Mouse (Mus musculus): ENCODE data around the gene Sult1c1. TPM values are rescaled to one million over a fixed set of nuclear protein-coding genes. Genes with fewer than 3 reads are reported as not detected.
"Not testable (repeated sequence)": the region's sequence is repeated elsewhere in the genome, so short reads cannot be mapped to it uniquely, and the experiment has no call there.

The Sult1c1 gene
- 1.5 and 3.6 TPM in 2 replicates for polyA plus RNA-seq (2014; fragmentation: Nextera tagmentation; extraction: Ambion mirVana)

GRCm38 (mm10) chr17:53990574-53990973, at the start of gene Sult1c1:
TSS of gene Sult1c1 (minus strand) at chr17:53990674.
- Histone ChIP-seq H3K4me3 (ENCODE audit: low read depth, low read length) (no peak within 1 kb of the TSS), H3K4me1 (ENCODE audit: control insufficient read depth, insufficient read depth, low read length) (no peaks in the 10 kb centered on the region), H3K9ac (ENCODE audit: low read depth, low read length) (no peak within 1 kb of the TSS), H3K36me3 (ENCODE audit: control insufficient read depth, insufficient read depth, low read length) (no peaks in the 10 kb centered on the region), H3K4me2 (ENCODE audit: low read depth, low read length) (no peak within 1 kb of the TSS), H3K27ac (replicated peaks; ENCODE audit: low read depth, low read length) (no peak within 1 kb of the TSS), H3K27me3 (replicated peaks; ENCODE audit: control insufficient read depth, insufficient read depth, low read length) (no peaks in the 10 kb centered on the region), H3K9me3 (ENCODE audit: control insufficient read depth, low read length) (no peaks in the 10 kb centered on the region)
- 87% methylated on average over 6 of the region's 6 CpGs for WGBS
- ATAC-seq (ENCODE audit: low read depth) (no peak), DNase-seq (ENCODE audit: low spot score) (no peak)

- H3K4me1 ChIP-seq (ENCODE audit: control insufficient read depth, insufficient read depth, low read length), result no peaks in the 10 kb centered on the region
- H3K9ac ChIP-seq (ENCODE audit: low read depth, low read length), result no peak overlapping the region
- DNase-seq (ENCODE audit: low spot score), result peak; percentile 14
- no peak overlapping the region for H3K27ac ChIP-seq (replicated peaks; ENCODE audit: low read depth, low read length)
- ATAC-seq (ENCODE audit: low read depth), result no peak
- H3K27me3 ChIP-seq (replicated peaks; ENCODE audit: control insufficient read depth, insufficient read depth, low read length), result no peaks in the 10 kb centered on the region
- no peaks in the 10 kb centered on the region for H3K36me3 ChIP-seq (ENCODE audit: control insufficient read depth, insufficient read depth, low read length)
- no peaks in the 10 kb centered on the region for H3K9me3 ChIP-seq (ENCODE audit: control insufficient read depth, low read length)
- no peak overlapping the region for H3K4me3 ChIP-seq (ENCODE audit: low read depth, low read length)
- WGBS, result 5% methylated on average over 1 of the region's 1 CpGs
- no peak overlapping the region for H3K4me2 ChIP-seq (ENCODE audit: low read depth, low read length)
These were observed 23.7 kb upstream of the Sult1c1 start for GRCm38 (mm10) chr17:54014204-54014603.

- Histone ChIP-seq H3K27me3 (replicated peaks; ENCODE audit: control insufficient read depth, insufficient read depth, low read length) (no peaks in the 10 kb centered on the region), H3K4me1 (ENCODE audit: control insufficient read depth, insufficient read depth, low read length) (no peaks in the 10 kb centered on the region), H3K4me2 (ENCODE audit: low read depth, low read length) (no peak overlapping the region), H3K4me3 (ENCODE audit: low read depth, low read length) (no peak overlapping the region), H3K9me3 (ENCODE audit: control insufficient read depth, low read length) (no peaks in the 10 kb centered on the region), H3K9ac (ENCODE audit: low read depth, low read length) (no peak overlapping the region), H3K36me3 (ENCODE audit: control insufficient read depth, insufficient read depth, low read length) (no peaks in the 10 kb centered on the region), H3K27ac (replicated peaks; ENCODE audit: low read depth, low read length) (no peak overlapping the region)
- no peak for ATAC-seq (ENCODE audit: low read depth)
- DNase-seq (ENCODE audit: low spot score), result no peak
These were observed 20.7 kb upstream of the Sult1c1 start for GRCm38 (mm10) chr17:54011196-54011595.

GRCm38 (mm10) chr17:54010536-54010935, 20.1 kb upstream of the Sult1c1 start:
- whole genome bisulfite sequencing, result 63% methylated on average over 1 of the region's 1 CpGs
- not testable (repeated sequence) for DNase-seq (ENCODE audit: low spot score); H3K4me3 ChIP-seq (ENCODE audit: low read depth, low read length); ATAC-seq (ENCODE audit: low read depth); H3K9ac ChIP-seq (ENCODE audit: low read depth, low read length); H3K4me1 ChIP-seq (ENCODE audit: control insufficient read depth, insufficient read depth, low read length); H3K36me3 ChIP-seq (ENCODE audit: control insufficient read depth, insufficient read depth, low read length); H3K27ac ChIP-seq (replicated peaks; ENCODE audit: low read depth, low read length); H3K4me2 ChIP-seq (ENCODE audit: low read depth, low read length); H3K27me3 ChIP-seq (replicated peaks; ENCODE audit: control insufficient read depth, insufficient read depth, low read length); H3K9me3 ChIP-seq (ENCODE audit: control insufficient read depth, low read length)

- H3K27ac ChIP-seq (replicated peaks; ENCODE audit: low read depth, low read length), result no peak overlapping the region
- H3K4me3 ChIP-seq (ENCODE audit: low read depth, low read length), result no peak overlapping the region
- H3K9me3 ChIP-seq (ENCODE audit: control insufficient read depth, low read length), result no peaks in the 10 kb centered on the region
- H3K4me1 ChIP-seq (ENCODE audit: control insufficient read depth, insufficient read depth, low read length), result no peaks in the 10 kb centered on the region
- H3K36me3 ChIP-seq (ENCODE audit: control insufficient read depth, insufficient read depth, low read length), result no peaks in the 10 kb centered on the region
- DNase-seq (ENCODE audit: low spot score), result no peak
- no peak overlapping the region for H3K9ac ChIP-seq (ENCODE audit: low read depth, low read length)
- ATAC-seq (ENCODE audit: low read depth), result no peak
- WGBS, result 67% methylated on average over 4 of the region's 4 CpGs
- H3K4me2 ChIP-seq (ENCODE audit: low read depth, low read length), result no peak overlapping the region
- no peaks in the 10 kb centered on the region for H3K27me3 ChIP-seq (replicated peaks; ENCODE audit: control insufficient read depth, insufficient read depth, low read length)
These were observed 13.0 kb upstream of the Sult1c1 start for GRCm38 (mm10) chr17:54003522-54003921.

GRCm38 (mm10) chr17:53973606-53974005, 16.9 kb downstream of the Sult1c1 start:
- no peak overlapping the region for H3K4me3 ChIP-seq (ENCODE audit: low read depth, low read length)
- ATAC-seq (ENCODE audit: low read depth) (no peak), DNase-seq (ENCODE audit: low spot score) (no peak)
- H3K9ac ChIP-seq (ENCODE audit: low read depth, low read length), result no peak overlapping the region
- no peaks in the 10 kb centered on the region for H3K9me3 ChIP-seq (ENCODE audit: control insufficient read depth, low read length)
- no peaks in the 10 kb centered on the region for H3K27me3 ChIP-seq (replicated peaks; ENCODE audit: control insufficient read depth, insufficient read depth, low read length)
- H3K4me1 ChIP-seq (ENCODE audit: control insufficient read depth, insufficient read depth, low read length), result no peaks in the 10 kb centered on the region
- H3K4me2 ChIP-seq (ENCODE audit: low read depth, low read length), result no peak overlapping the region
- H3K36me3 ChIP-seq (ENCODE audit: control insufficient read depth, insufficient read depth, low read length), result no peaks in the 10 kb centered on the region
- 84% methylated on average over 4 of the region's 4 CpGs for WGBS
- H3K27ac ChIP-seq (replicated peaks; ENCODE audit: low read depth, low read length), result no peak overlapping the region

- no peaks in the 10 kb centered on the region for H3K9me3 ChIP-seq (ENCODE audit: control insufficient read depth, low read length)
- H3K4me1 ChIP-seq (ENCODE audit: control insufficient read depth, insufficient read depth, low read length), result no peaks in the 10 kb centered on the region
- no peak for DNase-seq (ENCODE audit: low spot score)
- H3K4me2 ChIP-seq (ENCODE audit: low read depth, low read length), result no peak overlapping the region
- no peaks in the 10 kb centered on the region for H3K27me3 ChIP-seq (replicated peaks; ENCODE audit: control insufficient read depth, insufficient read depth, low read length)
- no peak overlapping the region for H3K27ac ChIP-seq (replicated peaks; ENCODE audit: low read depth, low read length)
- 92% methylated on average over 19 of the region's 19 CpGs for WGBS
- no peaks in the 10 kb centered on the region for H3K36me3 ChIP-seq (ENCODE audit: control insufficient read depth, insufficient read depth, low read length)
- no peak overlapping the region for H3K9ac ChIP-seq (ENCODE audit: low read depth, low read length)
- ATAC-seq (ENCODE audit: low read depth), result no peak
- no peak overlapping the region for H3K4me3 ChIP-seq (ENCODE audit: low read depth, low read length)
These were observed 48.8 kb downstream of the Sult1c1 start for GRCm38 (mm10) chr17:53941569-53942162.

- DNase-seq (ENCODE audit: low spot score) (no peak), ATAC-seq (ENCODE audit: low read depth) (no peak)
- H3K4me1 ChIP-seq (ENCODE audit: control insufficient read depth, insufficient read depth, low read length), result no peaks in the 10 kb centered on the region
- no peaks in the 10 kb centered on the region for H3K36me3 ChIP-seq (ENCODE audit: control insufficient read depth, insufficient read depth, low read length)
- no peak overlapping the region for H3K9ac ChIP-seq (ENCODE audit: low read depth, low read length)
- no peak overlapping the region for H3K4me2 ChIP-seq (ENCODE audit: low read depth, low read length)
- no peak overlapping the region for H3K27ac ChIP-seq (replicated peaks; ENCODE audit: low read depth, low read length)
- no peak overlapping the region for H3K4me3 ChIP-seq (ENCODE audit: low read depth, low read length)
- WGBS, result 87% methylated on average over 8 of the region's 8 CpGs
- no peaks in the 10 kb centered on the region for H3K9me3 ChIP-seq (ENCODE audit: control insufficient read depth, low read length)
- H3K27me3 ChIP-seq (replicated peaks; ENCODE audit: control insufficient read depth, insufficient read depth, low read length), result no peaks in the 10 kb centered on the region
These were observed 49.7 kb downstream of the Sult1c1 start for GRCm38 (mm10) chr17:53940726-53941125.
